Mouse (Mus musculus): Measurements from ENCODE around the gene Cox10. TPM values are rescaled to one million over a fixed set of nuclear protein-coding genes. Genes with fewer than 3 reads are reported as not detected.

Cox10 gene
- total and polyA plus RNA-seq, 3 experiments, result 23.4 to 60.3 (median 35.2) TPM

DNA sequence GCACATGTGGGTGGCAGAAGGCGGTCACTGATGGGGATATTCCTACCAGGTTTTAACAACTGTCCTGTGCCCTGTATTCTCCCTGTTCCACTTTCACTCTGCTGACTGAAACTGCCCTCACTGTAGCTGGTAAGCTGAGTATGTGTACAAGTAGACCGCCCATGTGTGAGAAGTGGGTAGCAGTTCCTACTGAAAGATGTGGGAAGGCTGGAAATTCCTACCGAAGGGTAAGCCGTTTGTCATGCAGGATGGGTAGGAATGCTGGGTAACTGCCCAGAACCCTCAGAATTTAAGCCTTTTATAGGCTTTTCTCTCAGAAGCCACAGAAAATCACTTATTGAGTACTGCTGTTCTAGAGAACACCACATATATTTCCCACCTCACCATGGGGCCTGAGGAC is 75.1 kb downstream of the Cox10 start:
- Histone ChIP-seq H3K4me2 (ENCODE audit: insufficient read depth, low read depth, poor library complexity, severe bottlenecking) (no peak overlapping the region), H3K9me3 (replicated peaks; ENCODE audit: low read length) (no peaks in the 10 kb centered on the region), H3K9ac (ENCODE audit: insufficient read depth, low read depth) (no peak overlapping the region), H3K4me1 (ENCODE audit: control insufficient read depth in 1 of 2, insufficient read depth in 2 of 2) (peaks cover 0 to 12% of the 10 kb centered on the region in 2 experiments; a peak in 1 of 4 replicates), H3K27me3 (replicated peaks) (no peaks in the 10 kb centered on the region), H3K4me3 (replicated peaks in 1 of 3; ENCODE audit: low read depth in 2 of 3, low read length in 2 of 3, poor library complexity in 1 of 3) (no peak overlapping the region), H3K79me2 (replicated peaks; ENCODE audit: control insufficient read depth, extremely low read depth, insufficient read depth, poor library complexity, severe bottlenecking) (no peaks in the 10 kb centered on the region), H3K27ac (ENCODE audit: insufficient read depth, low read depth) (no peak overlapping the region), H3K36me3 (replicated peaks in 1 of 2; ENCODE audit: control insufficient read depth in 1 of 2, insufficient read depth in 1 of 2, low read length in 1 of 2) (peaks cover 0 to 27% of the 10 kb centered on the region in 2 experiments)
- dilution Hi-C loops (cut with MboI; ENCODE audit: extremely low pct_ligation_motif_present, extremely low pct_unique_long_range_greater_than_20kb, low sequenced_read_pairs), result no loop called here
- TF ChIP-seq RCOR1 (conservative IDR thresholded peaks at IDR 0.05; ENCODE audit: low read depth, low read length) (no peak), PAX5 (IDR thresholded peaks at IDR 0.05; ENCODE audit: low read length) (no peak)
- in situ Hi-C loops (cut with MboI; ENCODE audit: low pct_ligation_motif_present, low pct_unique_long_range_greater_than_20kb, low sequenced_read_pairs), result no loop called here
- DNase-seq (ENCODE audit: extremely low read depth), result no peak

DNA sequence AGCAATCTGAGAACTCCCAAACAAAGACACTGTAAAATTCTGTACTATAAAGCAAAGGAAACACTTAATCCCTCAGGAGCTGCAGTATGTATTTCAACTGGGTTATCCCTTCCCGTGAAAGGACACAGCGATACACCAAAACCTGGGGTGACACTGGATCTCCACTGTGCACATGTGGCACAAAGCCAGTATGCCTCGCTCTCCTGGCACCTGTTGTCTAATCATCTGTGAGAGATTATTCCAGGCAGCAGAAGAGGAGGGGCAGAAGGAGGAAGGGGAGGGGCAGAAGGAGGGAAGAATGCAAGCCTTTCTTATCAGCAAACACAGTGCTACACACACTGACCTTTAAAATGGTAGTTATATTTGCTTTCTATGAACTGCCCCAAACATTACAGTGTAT is 75.8 kb downstream of the Cox10 start:
- Histone ChIP-seq H3K36me3 (replicated peaks in 1 of 2; ENCODE audit: control insufficient read depth in 1 of 2, insufficient read depth in 1 of 2, low read length in 1 of 2) (peaks cover 0 to 32% of the 10 kb centered on the region in 2 experiments), H3K4me3 (replicated peaks in 1 of 3; ENCODE audit: low read depth in 2 of 3, low read length in 2 of 3, poor library complexity in 1 of 3) (no peak overlapping the region), H3K9me3 (replicated peaks; ENCODE audit: low read length) (no peaks in the 10 kb centered on the region), H3K27ac (ENCODE audit: insufficient read depth, low read depth) (no peak overlapping the region), H3K4me1 (ENCODE audit: control insufficient read depth in 1 of 2, insufficient read depth in 2 of 2) (peaks cover 0 to 12% of the 10 kb centered on the region in 2 experiments; a peak in 1 of 4 replicates), H3K79me2 (replicated peaks; ENCODE audit: control insufficient read depth, extremely low read depth, insufficient read depth, poor library complexity, severe bottlenecking) (no peaks in the 10 kb centered on the region), H3K27me3 (replicated peaks) (no peaks in the 10 kb centered on the region), H3K9ac (ENCODE audit: insufficient read depth, low read depth) (no peak overlapping the region), H3K4me2 (ENCODE audit: insufficient read depth, low read depth, poor library complexity, severe bottlenecking) (no peak overlapping the region)
- dilution Hi-C loops (cut with MboI; ENCODE audit: extremely low pct_ligation_motif_present, extremely low pct_unique_long_range_greater_than_20kb, low sequenced_read_pairs) (no loop called here), in situ Hi-C loops (cut with MboI; ENCODE audit: low pct_ligation_motif_present, low pct_unique_long_range_greater_than_20kb, low sequenced_read_pairs) (no loop called here)
- no peak for DNase-seq (ENCODE audit: extremely low read depth)
- TF ChIP-seq CHD1 (IDR thresholded peaks at IDR 0.05; ENCODE audit: low read depth, low read length), result no peak
- TF ChIP-seq MYC (IDR thresholded peaks at IDR 0.05; ENCODE audit: low read depth, low read length), result no peak
- no peak for TF ChIP-seq ZC3H11A (IDR thresholded peaks at IDR 0.05; ENCODE audit: low read depth, low read length)
- no peak for TF ChIP-seq POLR2AphosphoS2 (IDR thresholded peaks at IDR 0.05; ENCODE audit: low read depth, low read length)
- no peak for TF ChIP-seq BHLHE40 (IDR thresholded peaks at IDR 0.05; ENCODE audit: low read depth, low read length)
- no peak for TF ChIP-seq NRF1 (IDR thresholded peaks at IDR 0.05; ENCODE audit: low read depth, low read length)
- no peak for TF ChIP-seq ETS1 (conservative IDR thresholded peaks at IDR 0.05; ENCODE audit: low read depth, low read length)
- TF ChIP-seq CTCF (conservative IDR thresholded peaks at IDR 0.05 in 1 of 2, IDR thresholded peaks at IDR 0.05 in 1 of 2; ENCODE audit: low read depth in 2 of 2, low read length in 2 of 2), result no peak
- no peak for TF ChIP-seq JUN (IDR thresholded peaks at IDR 0.05; ENCODE audit: insufficient read depth, low read depth, low read length)
- TF ChIP-seq TBP (conservative IDR thresholded peaks at IDR 0.05; ENCODE audit: low read depth, low read length), result no peak
- TF ChIP-seq ELF1 (IDR thresholded peaks at IDR 0.05; ENCODE audit: low read depth, low read length), result no peak
- TF ChIP-seq E2F4 (IDR thresholded peaks at IDR 0.05; ENCODE audit: insufficient replicate concordance, low read depth, low read length), result no peak
- TF ChIP-seq NELFE (IDR thresholded peaks at IDR 0.05; ENCODE audit: low read depth, low read length), result no peak
- no peak for TF ChIP-seq TCF12 (IDR thresholded peaks at IDR 0.05; ENCODE audit: low read depth, low read length)
- TF ChIP-seq MAFK (IDR thresholded peaks at IDR 0.05; ENCODE audit: insufficient replicate concordance, low read length), result no peak
- TF ChIP-seq EP300 (IDR thresholded peaks at IDR 0.05; ENCODE audit: low read length), result no peak
- TF ChIP-seq MXI1 (IDR thresholded peaks at IDR 0.05; ENCODE audit: low read depth, low read length), result no peak
- no peak for TF ChIP-seq SMC3 (IDR thresholded peaks at IDR 0.05; ENCODE audit: low read depth, low read length)
- no peak for TF ChIP-seq JUND (conservative IDR thresholded peaks at IDR 0.05; ENCODE audit: low read depth, low read length)

All from CH12.LX (cell line).